ENCODE assay signal across 9 mouse cellular contexts in the genomic region with DNA sequence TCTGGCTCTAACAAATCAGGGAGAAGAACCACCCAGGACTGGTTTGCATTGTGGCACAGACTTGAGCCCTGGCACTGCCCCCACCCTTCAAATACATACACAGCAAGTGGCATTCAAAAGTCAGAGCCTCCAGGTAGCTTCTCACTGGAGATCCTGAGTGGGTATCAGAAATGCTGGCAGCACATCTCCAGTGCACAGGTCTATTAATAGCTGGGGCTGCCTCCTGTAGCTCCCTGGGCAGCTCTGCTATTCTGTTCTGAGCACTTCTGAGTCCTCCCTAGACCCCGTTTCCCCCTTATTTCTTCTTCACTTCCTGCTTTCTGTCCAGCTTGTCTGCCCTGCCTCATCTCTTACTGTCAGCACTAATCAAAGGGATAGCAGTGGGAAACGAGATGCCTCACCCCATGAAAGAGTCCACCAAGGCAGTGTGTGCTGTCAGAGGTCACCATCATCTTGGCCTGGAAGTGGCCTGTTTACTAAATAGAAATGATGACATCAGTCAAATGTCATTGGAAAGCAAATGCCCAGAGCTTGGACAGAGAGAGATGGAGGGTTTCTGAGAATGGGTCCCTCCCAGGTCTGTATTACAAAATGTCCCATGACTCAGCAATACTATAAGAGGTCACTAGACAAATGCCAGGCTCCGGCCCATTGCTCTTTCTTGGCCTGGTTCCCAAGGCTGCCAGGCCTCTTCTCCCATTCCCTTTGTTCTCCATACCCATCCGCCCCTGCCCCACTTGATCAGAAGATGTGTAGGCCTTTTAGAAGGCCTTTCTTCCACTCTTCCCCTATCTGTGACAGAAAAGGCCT. TPM values are rescaled to one million over a fixed set of nuclear protein-coding genes. Genes with fewer than 3 reads are reported as not detected.
DNase-seq lines count a peak whose midpoint lies in the region; ATAC-seq and TF ChIP-seq lines count a peak whose summit lies in the region.
"Had no signal": no experiment of that assay in that cellular context is flagged by ENCODE, and none has a peak within 500 bp of the region (broad histone marks: within the 10 kb centered on the region; RNA-seq: fewer than 3 reads in every experiment).

No protein-coding gene starts in this region.

- no peak overlapping the region for H3K4me3 ChIP-seq in lung, adult 2 months (replicated peaks; ENCODE audit: extremely low read depth, low read depth, low read length)
- H3K4me3 ChIP-seq: embryonic facial prominence, embryonic 12.5 days had no signal

- 34% methylated on average over 4 of the region's 4 CpGs for WGBS in lung, adult 2 months

- peaks cover 16% of the 10 kb centered on the region for H3K4me1 ChIP-seq in lung, adult 2 months (ENCODE audit: control insufficient read depth, insufficient read depth, low read length)

- intact Hi-C loops in gastrocnemius, postnatal 36 days (cut with DNase I): no loop called here

- no peak for TF ChIP-seq POLR2A in lung, adult 2 months (IDR thresholded peaks at IDR 0.05; ENCODE audit: borderline replicate concordance, extremely low read depth, low read depth, low read length)

- ATAC-seq in megakaryocyte, adult 5-6 weeks (ENCODE audit: poor library complexity, severe bottlenecking): 0 out of 2 replicates have a peak, but pooled peaks have one; percentile 15
- no peak for ATAC-seq in erythroblast, adult 5-6 weeks (replicated peaks; ENCODE audit: low FRiP score, poor library complexity, severe bottlenecking)

- peak; percentile 48 for DNase-seq in gastrocnemius, adult 18-20 months (ENCODE audit: low spot score)
- no peak for DNase-seq in gastrocnemius, postnatal 36 days
- peak; percentile 49 for DNase-seq in lung, postnatal 36 days
- DNase-seq in lung, adult 2 months: no peak
- peak; percentile 29 to 53 for DNase-seq in heart, adult 9 months (ENCODE audit: low spot score in 2 of 2)
- no peak for DNase-seq in thymus, postnatal 4 days

- TF ChIP-seq CTCF in lung, adult 2 months (IDR thresholded peaks at IDR 0.05; ENCODE audit: insufficient read depth, low read length): no peak

RNA-seq across cellular contexts. Expression of a gene that starts 46.4 kb away (rescaled TPM):
- total RNA-seq in gastrocnemius, adult 18-20 months (2021): 100 to 1,000 TPM; 151 to 175 TPM
- total RNA-seq in gastrocnemius, postnatal 36 days (2021): 100 to 1,000 TPM; 131 to 146 TPM
- polyA plus RNA-seq in lung, adult 2 months (2012; rRNA removed): 35.6 and 57.4 TPM in 2 replicates
- total RNA-seq in megakaryocyte, adult 5-6 weeks (2015): 7.1 and 9.7 TPM in 2 replicates
- total RNA-seq in megakaryocyte, adult 5-6 weeks (2017): 8.3 and 12.7 TPM in 2 replicates
- 1.9 and 4.6 TPM in 2 replicates for total RNA-seq in erythroblast, adult 5-6 weeks (2015; ENCODE audit: low replicate concordance)
- 1.5 and 3.2 TPM in 2 replicates for total RNA-seq in erythroblast, adult 5-6 weeks (2017; ENCODE audit: low replicate concordance)

Comparison
In these comparisons a context has a peak if more than half of its experiments do, and no peak if none do; other contexts are left out.
1. DNase-seq: peak in gastrocnemius, adult 18-20 months (single experiment), lung, postnatal 36 days (single experiment) and heart, adult 9 months (2 of 2); none in gastrocnemius, postnatal 36 days (0 of 2), lung, adult 2 months (single experiment) and thymus, postnatal 4 days (single experiment).
2. RNA of a gene that starts 46.4 kb away (total RNA-seq): 151 to 175 TPM in gastrocnemius, adult 18-20 months and 131 to 146 TPM in gastrocnemius, postnatal 36 days; 7.1 to 12.7 TPM in megakaryocyte, adult 5-6 weeks and 1.5 to 4.6 TPM in erythroblast, adult 5-6 weeks; every median in the first group is over 4 times any median in the second.